Mouse (Mus musculus) hindbrain, postnatal 0 days (tissue): ENCODE data around the gene Chst11. TPM values are rescaled to one million over a fixed set of nuclear protein-coding genes. Genes with fewer than 3 reads are reported as not detected.

Source experiments
- ATAC-seq: fragments of 200-750 bp; cut with Nextera tagmentation; 2 replicates; pipeline ENCODE4 v1.8.0; 2017; ENCODE audit warnings: mild to moderate bottlenecking, moderate TSS enrichment, moderate library complexity
- DNase-seq: peaks from one replicate; pipeline ENCODE4 v3.0.0-alpha.2; 2015; ENCODE audit warnings: low spot score
- H3K27ac ChIP-seq: fragments of 300-500 bp; sonication (generic); 2 replicates; pipeline ENCODE4 v1.5.1; 2014; ENCODE audit warnings: mild to moderate bottlenecking
- H3K27me3 ChIP-seq: fragments of 300-500 bp; sonication (generic); 2 replicates; pipeline ENCODE4 v1.6.1; 2014; ENCODE audit warnings: low read length, mixed read lengths; ENCODE audit not compliant: insufficient read depth
- H3K36me3 ChIP-seq: fragments of 300-500 bp; sonication (generic); 2 replicates; pipeline ENCODE4 v1.6.1; 2014; ENCODE audit warnings: low read length, mixed read lengths; ENCODE audit not compliant: insufficient read depth
- H3K4me1 ChIP-seq: fragments of 300-500 bp; sonication (generic); 2 replicates; pipeline ENCODE4 v1.6.1; 2014; ENCODE audit warnings: antibody characterized with exemption, low read length, mixed read lengths; ENCODE audit not compliant: insufficient read depth
- H3K4me2 ChIP-seq: fragments of 300-500 bp; sonication (generic); 2 replicates; pipeline ENCODE4 v1.6.1; 2014; ENCODE audit warnings: low read depth, mild to moderate bottlenecking, low read length, moderate library complexity, mixed read lengths
- H3K4me3 ChIP-seq: fragments of 300-500 bp; sonication (generic); 2 replicates; pipeline ENCODE4 v1.5.1; 2014; ENCODE audit warnings: low read length
- H3K9ac ChIP-seq: fragments of 300-500 bp; sonication (generic); replicated peaks from 2 replicates; pipeline ENCODE4 v1.6.1; 2014; ENCODE audit warnings: mild to moderate bottlenecking, low read length, moderate library complexity, mixed read lengths
- H3K9me3 ChIP-seq: fragments of 300-500 bp; sonication (generic); 2 replicates; pipeline ENCODE4 v1.6.1; 2016; ENCODE audit warnings: low read length, mixed read lengths
- CTCF ChIP-seq: IDR thresholded peaks from 2 replicates; pipeline ENCODE4 v1.5.1; 2016; ENCODE audit warnings: antibody characterized with exemption, control low read depth, low read depth
- WGBS: fragments of 180-500 bp; shearing (Covaris S2); extraction: QIAGEN DNeasy Blood & Tissue Kit; methylation state at CpG from one replicate; pipeline ENCODE4 v1.1.7; 2014; 5-methylcytosine and 5-hydroxymethylcytosine counted together
- polyA plus RNA-seq: library from polyadenylated mRNA; unstranded; fragments of >200 nt; fragmentation: Nextera tagmentation; extraction: Ambion mirVana; gene quantifications from 2 replicates; pipeline ENCODE4 v1.2.1, GENCODE M21; 2015
- total RNA-seq: library from RNA; depleted of rRNA; stranded (reverse); fragments of >200 nt; gene quantifications from 2 replicates; pipeline ENCODE4 v1.2.3, GENCODE M21; 2014

The Chst11 gene
- total and polyA plus RNA-seq, 2 experiments from 2014 or later, result 2.9 to 22.3 TPM

- ATAC-seq, result peak; percentile 55
- 26% methylated on average over 8 of the region's 8 CpGs for WGBS
Measured at GRCm38 (mm10) chr10:83182573-83182960, 197.3 kb downstream of the Chst11 start.

GRCm38 (mm10) chr10:83183634-83184479 is 198.6 kb downstream of the Chst11 start:
- no peak; the same call in 1 of the 2 replicates for ATAC-seq
- Histone ChIP-seq H3K4me1 (peaks cover 23% of the 10 kb centered on the region), H3K36me3 (no peaks in the 10 kb centered on the region), H3K27me3 (no peaks in the 10 kb centered on the region), H3K9ac (no peak overlapping the region), H3K27ac (peak overlapping the region; percentile 11; the same call in 1 of the 2 replicates), H3K9me3 (no peaks in the 10 kb centered on the region), H3K4me3 (no peak overlapping the region), H3K4me2 (no peak overlapping the region)
- TF ChIP-seq CTCF, result no peak
- 56% methylated on average over 12 of the region's 12 CpGs for WGBS
- DNase-seq, result no peak

More at GRCm38 (mm10) chr10:83182573-83182960, 197.3 kb downstream of the Chst11 start:
- Histone ChIP-seq H3K36me3 (no peaks in the 10 kb centered on the region), H3K4me1 (peaks cover 23% of the 10 kb centered on the region), H3K9me3 (no peaks in the 10 kb centered on the region), H3K4me3 (no peak overlapping the region), H3K27ac (peak overlapping the region; percentile 52; the same call in 1 of the 2 replicates), H3K4me2 (no peak overlapping the region), H3K27me3 (no peaks in the 10 kb centered on the region), H3K9ac (no peak overlapping the region)
- peak; percentile 86 for TF ChIP-seq CTCF
- DNase-seq, result peak; percentile 89

GRCm38 (mm10) chr10:83184480-83185069 is 199.3 kb downstream of the Chst11 start:
- no peak for TF ChIP-seq CTCF

GRCm38 (mm10) chr10:83185121-83185520 is 199.8 kb downstream of the Chst11 start:
- 74% methylated on average over 6 of the region's 6 CpGs for WGBS

More at GRCm38 (mm10) chr10:83184480-83185069, 199.3 kb downstream of the Chst11 start:
- WGBS, result 43% methylated on average over 7 of the region's 7 CpGs
- no peak for ATAC-seq
- peak overlapping the region; percentile 11; the same call in 1 of the 2 replicates for H3K27ac ChIP-seq
- peak; percentile 58 for DNase-seq
- peaks cover 23% of the 10 kb centered on the region for H3K4me1 ChIP-seq
- no peaks in the 10 kb centered on the region for H3K9me3 ChIP-seq
- H3K9ac ChIP-seq, result no peak overlapping the region
- no peak overlapping the region for H3K4me2 ChIP-seq
- H3K4me3 ChIP-seq, result no peak overlapping the region
- H3K27me3 ChIP-seq, result no peaks in the 10 kb centered on the region
- H3K36me3 ChIP-seq, result no peaks in the 10 kb centered on the region

GRCm38 (mm10) chr10:83186167-83186566 is 200.9 kb downstream of the Chst11 start:
- Histone ChIP-seq H3K27me3 (no peaks in the 10 kb centered on the region), H3K36me3 (no peaks in the 10 kb centered on the region), H3K9ac (no peak overlapping the region), H3K4me3 (no peak overlapping the region), H3K9me3 (no peaks in the 10 kb centered on the region), H3K27ac (no peak overlapping the region), H3K4me1 (peaks cover 23% of the 10 kb centered on the region), H3K4me2 (no peak overlapping the region)
- ATAC-seq (no peak), DNase-seq (no peak)
- no peak for TF ChIP-seq CTCF
- 87% methylated on average over 8 of the region's 8 CpGs for WGBS

More at GRCm38 (mm10) chr10:83185121-83185520, 199.8 kb downstream of the Chst11 start:
- no peak overlapping the region for H3K4me3 ChIP-seq
- no peaks in the 10 kb centered on the region for H3K9me3 ChIP-seq
- no peak for TF ChIP-seq CTCF
- DNase-seq (no peak), ATAC-seq (no peak)
- H3K4me2 ChIP-seq, result no peak overlapping the region
- no peak overlapping the region for H3K27ac ChIP-seq
- H3K36me3 ChIP-seq, result no peaks in the 10 kb centered on the region
- no peaks in the 10 kb centered on the region for H3K27me3 ChIP-seq
- H3K4me1 ChIP-seq, result peaks cover 23% of the 10 kb centered on the region
- no peak overlapping the region for H3K9ac ChIP-seq

GRCm38 (mm10) chr10:83186984-83187383 is 201.7 kb downstream of the Chst11 start:
- no peaks in the 10 kb centered on the region for H3K9me3 ChIP-seq
- WGBS, result 35% methylated on average over 5 of the region's 5 CpGs
- no peak overlapping the region for H3K27ac ChIP-seq
- DNase-seq (peak; percentile 55), ATAC-seq (peak; percentile 21; the same call in 1 of the 2 replicates)
- H3K4me3 ChIP-seq, result no peak overlapping the region
- no peak overlapping the region for H3K9ac ChIP-seq
- H3K36me3 ChIP-seq, result no peaks in the 10 kb centered on the region
- no peak overlapping the region for H3K4me2 ChIP-seq
- H3K27me3 ChIP-seq, result no peaks in the 10 kb centered on the region
- TF ChIP-seq CTCF, result no peak
- H3K4me1 ChIP-seq, result peaks cover 16% of the 10 kb centered on the region
